Mouse (Mus musculus) E14TG2a.4 (cell line): Measurements from ENCODE around the gene Rab12.

Experiments used
- CTCF ChIP-seq: conservative IDR thresholded peaks from 2 replicates; pipeline ENCODE4 v1.5.1; 2014; ENCODE audit warnings: low read length
- NANOG ChIP-seq: IDR thresholded peaks from 2 replicates; pipeline ENCODE4 v1.6.1; 2014; ENCODE audit warnings: borderline replicate concordance, low read length, mixed read lengths
- POU5F1 ChIP-seq: IDR thresholded peaks from 2 replicates; pipeline ENCODE4 v1.6.1; 2014; ENCODE audit warnings: low read length, borderline replicate concordance

DNA sequence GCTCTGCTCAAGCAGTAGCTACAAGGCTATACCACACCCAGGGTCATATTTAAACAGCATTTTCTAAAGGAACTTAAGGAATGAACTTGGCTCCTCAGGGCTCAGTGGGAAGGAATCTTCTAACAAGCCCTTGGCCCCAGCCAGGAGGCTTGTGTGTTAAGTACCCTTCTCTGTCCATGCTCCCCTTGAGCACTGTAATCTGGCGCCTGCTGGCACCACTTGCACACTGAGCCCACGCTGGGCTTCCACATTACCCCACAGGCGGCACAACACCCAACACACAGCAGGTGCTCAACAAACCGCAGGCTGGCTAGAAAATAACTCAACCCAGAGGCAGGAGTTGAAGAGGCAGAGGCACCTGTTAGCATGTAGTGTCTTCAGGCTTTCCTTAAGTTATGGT, 2.6 kb downstream of the Rab12 start:
- TF ChIP-seq CTCF (no peak), NANOG (no peak), POU5F1 (no peak)
